Mouse (Mus musculus) naive thymus-derived CD4-positive, alpha-beta T cell, adult 5 months (primary cell): ENCODE data around the gene Psmb7. TPM values are rescaled to one million over a fixed set of nuclear protein-coding genes. Genes with fewer than 3 reads are reported as not detected.

Experiments
- polyA plus RNA-seq: library from polyadenylated mRNA; unstranded; fragments of 100-300 nt; shearing (Covaris generic); gene quantifications from one replicate; pipeline ENCODE4 v1.2.1, GENCODE M21; 2017

Gene Psmb7
- 76.1 TPM for polyA plus RNA-seq

DNA sequence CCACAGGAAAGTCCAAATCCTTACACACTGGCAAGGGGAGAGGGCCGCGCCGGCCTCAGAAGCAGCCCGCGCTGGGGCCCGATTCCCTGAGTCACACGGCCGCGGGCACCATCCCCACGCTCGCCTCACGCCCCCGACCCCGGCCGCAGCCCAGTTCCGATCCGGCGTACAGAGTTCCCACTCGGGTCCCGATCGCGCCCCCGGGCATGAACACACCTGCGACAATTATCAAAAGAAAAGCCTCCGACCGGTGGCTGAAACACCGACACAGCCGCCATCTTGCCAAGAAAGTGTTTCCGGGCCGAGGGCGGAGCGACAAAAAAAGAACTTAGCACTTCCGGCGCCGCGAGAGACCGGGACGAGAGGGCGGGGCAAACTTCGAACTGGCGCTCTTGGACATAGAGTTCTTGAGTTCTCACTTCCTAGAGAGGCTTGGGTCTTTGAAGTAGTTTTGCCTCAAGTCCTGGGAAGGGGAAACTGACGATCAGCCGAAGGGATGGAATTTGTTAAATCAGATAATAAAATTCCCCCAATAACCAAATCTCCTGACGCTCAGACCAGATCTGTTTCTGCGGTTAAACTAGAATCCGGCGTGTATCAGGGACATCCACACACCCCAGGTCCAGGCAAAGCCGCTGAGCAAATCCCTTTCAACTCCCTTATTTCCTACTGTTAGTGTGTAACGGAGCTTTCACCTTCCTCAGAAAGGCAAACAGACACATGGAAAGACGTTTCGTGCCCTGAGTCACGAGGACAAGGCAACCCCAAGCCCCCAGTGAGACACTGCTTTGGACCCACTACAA is at the start of gene Psmb7:
Gene Psmb7, minus strand, starts transcription at position 463 of the 803 bp plus-strand sequence.

Other genes starting within 250 kb of the Psmb7 start
- 0.34 TPM for gene Nek6, start 132.4 kb downstream of the Psmb7 start, polyA plus RNA-seq
- gene Nr5a1, start 70.5 kb upstream of the Psmb7 start, polyA plus RNA-seq: not detected